Mouse (Mus musculus) midbrain, embryonic 14.5 days (tissue): Measurements from ENCODE around the gene Krtdap. TPM values are rescaled to one million over a fixed set of nuclear protein-coding genes. Genes with fewer than 3 reads are reported as not detected.

Experiments used
- ATAC-seq: fragments of 200-750 bp; cut with Nextera tagmentation; 2 replicates; pipeline ENCODE4 v1.8.0; 2017; ENCODE audit warnings: moderate number of reproducible peaks, moderate library complexity; ENCODE audit not compliant: low FRiP score, low TSS enrichment
- DNase-seq: peaks from one replicate; pipeline ENCODE4 v3.0.0-alpha.2; 2015
- H3K27ac ChIP-seq: fragments of 300-500 bp; sonication (generic); replicated peaks from 2 replicates; pipeline ENCODE4 v1.5.1; 2014; ENCODE audit warnings: mild to moderate bottlenecking, low read depth, low read length, moderate library complexity
- H3K27me3 ChIP-seq: fragments of 300-500 bp; sonication (generic); 2 replicates; pipeline ENCODE4 v1.6.1; 2014; ENCODE audit warnings: low read length, control low read depth, mixed read lengths; ENCODE audit not compliant: control insufficient read depth, insufficient read depth
- H3K36me3 ChIP-seq: fragments of 300-500 bp; sonication (generic); 2 replicates; pipeline ENCODE4 v1.6.1; 2014; ENCODE audit warnings: low read length, control low read depth; ENCODE audit not compliant: control insufficient read depth, insufficient read depth
- H3K4me1 ChIP-seq: fragments of 300-500 bp; sonication (generic); 2 replicates; pipeline ENCODE4 v1.6.1; 2014; ENCODE audit warnings: mild to moderate bottlenecking, antibody characterized with exemption, low read length, control low read depth; ENCODE audit not compliant: control insufficient read depth, insufficient read depth
- H3K4me2 ChIP-seq: fragments of 300-500 bp; sonication (generic); 2 replicates; pipeline ENCODE4 v1.6.1; 2014; ENCODE audit warnings: mild to moderate bottlenecking, low read length, moderate library complexity
- H3K4me3 ChIP-seq: fragments of 300-500 bp; sonication (generic); replicated peaks from 2 replicates; pipeline ENCODE4 v1.5.1; 2014; ENCODE audit warnings: low read depth, low read length
- H3K9ac ChIP-seq: fragments of 300-500 bp; sonication (generic); replicated peaks from 2 replicates; pipeline ENCODE4 v1.6.1; 2014; ENCODE audit warnings: mild to moderate bottlenecking, low read length, moderate library complexity
- H3K9me3 ChIP-seq: fragments of 300-500 bp; sonication (generic); 2 replicates; pipeline ENCODE4 v1.6.1; 2016; ENCODE audit warnings: low read length, control low read depth, mixed read lengths; ENCODE audit not compliant: control insufficient read depth
- WGBS: fragments of 180-500 bp; shearing (Covaris S2); extraction: QIAGEN DNeasy Blood & Tissue Kit; methylation state at CpG from one replicate; pipeline ENCODE4 v1.1.7; 2014; 5-methylcytosine and 5-hydroxymethylcytosine counted together
- polyA plus RNA-seq: library from polyadenylated mRNA; unstranded; fragments of >200 nt; fragmentation: Nextera tagmentation; extraction: Ambion mirVana; gene quantifications from 2 replicates; pipeline ENCODE4 v1.2.1, GENCODE M21; 2014

The Krtdap gene
- polyA plus RNA-seq, 1 experiment from 2014 or later, result not detected

DNA sequence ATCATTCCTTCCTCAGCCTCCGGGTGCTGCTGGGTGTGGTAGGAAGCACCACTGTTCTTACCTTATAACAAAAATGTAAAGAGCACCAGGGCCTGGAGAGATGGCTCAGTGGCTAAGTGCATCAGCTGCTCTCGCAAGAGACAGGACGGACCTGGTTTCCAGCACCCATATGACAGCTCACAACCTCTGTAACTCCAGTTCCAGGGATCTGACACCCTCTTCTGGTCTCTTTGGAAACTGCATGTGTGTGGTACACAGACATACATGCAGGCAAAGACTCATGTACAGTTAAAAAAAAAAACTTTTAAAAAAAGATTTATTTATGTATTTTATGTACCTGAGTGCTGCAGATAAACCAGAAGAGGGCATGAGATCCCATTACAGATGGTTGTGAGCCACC is 15.6 kb downstream of the Krtdap start:
- Histone ChIP-seq H3K4me2 (no peak overlapping the region), H3K27ac (no peak overlapping the region), H3K27me3 (no peaks in the 10 kb centered on the region), H3K4me3 (no peak overlapping the region), H3K9me3 (0 out of 2 replicates have a peak, but pooled peaks cover 6% of the 10 kb centered on the region), H3K36me3 (no peaks in the 10 kb centered on the region), H3K9ac (no peak overlapping the region), H3K4me1 (no peaks in the 10 kb centered on the region)
- 95% methylated on average over 3 of the region's 3 CpGs for whole genome bisulfite sequencing
- no peak for DNase-seq
- ATAC-seq, result no peak

GRCm38 (mm10) chr7:30804026-30804715 is 16.5 kb downstream of the Krtdap start:
- H3K27ac ChIP-seq, result no peak overlapping the region
- H3K9ac ChIP-seq, result no peak overlapping the region
- WGBS, result 84% methylated on average over 9 of the region's 9 CpGs
- H3K9me3 ChIP-seq, result 0 out of 2 replicates have a peak, but pooled peaks cover 6% of the 10 kb centered on the region
- H3K36me3 ChIP-seq, result no peaks in the 10 kb centered on the region
- H3K27me3 ChIP-seq, result no peaks in the 10 kb centered on the region
- no peaks in the 10 kb centered on the region for H3K4me1 ChIP-seq
- DNase-seq, result no peak
- no peak for ATAC-seq
- no peak overlapping the region for H3K4me2 ChIP-seq
- H3K4me3 ChIP-seq, result no peak overlapping the region

DNA sequence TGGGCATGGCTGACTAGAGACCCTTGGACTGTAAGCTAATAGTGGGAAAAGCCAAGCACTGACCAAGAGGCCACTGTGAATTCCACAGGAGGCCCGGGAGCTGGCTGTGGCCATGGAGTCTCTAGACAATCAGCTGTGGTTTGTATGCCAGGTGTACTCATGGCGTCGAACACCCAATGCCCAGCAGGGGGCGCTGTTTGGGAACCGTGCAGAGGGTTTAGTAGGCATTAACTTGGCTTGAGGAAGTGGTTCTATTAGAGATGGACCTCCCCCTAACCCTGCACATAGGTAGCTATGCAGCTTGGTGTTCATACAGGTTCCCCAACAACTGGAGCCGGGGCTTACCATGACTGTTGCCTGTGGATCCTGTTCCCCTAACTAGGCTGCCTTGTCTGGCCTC is 18.2 kb downstream of the Krtdap start:
- Histone ChIP-seq H3K4me3 (no peak overlapping the region), H3K9me3 (0 out of 2 replicates have a peak, but pooled peaks cover 4% of the 10 kb centered on the region), H3K9ac (no peak overlapping the region), H3K36me3 (no peaks in the 10 kb centered on the region), H3K27me3 (no peaks in the 10 kb centered on the region), H3K4me2 (no peak overlapping the region), H3K4me1 (no peaks in the 10 kb centered on the region), H3K27ac (no peak overlapping the region)
- DNase-seq, result no peak
- 51% methylated on average over 6 of the region's 6 CpGs for WGBS
- ATAC-seq, result no peak

GRCm38 (mm10) chr7:30810319-30810718 is 22.6 kb downstream of the Krtdap start:
- Histone ChIP-seq H3K9me3 (no peaks in the 10 kb centered on the region), H3K27me3 (no peaks in the 10 kb centered on the region), H3K9ac (no peak overlapping the region), H3K36me3 (no peaks in the 10 kb centered on the region), H3K4me2 (no peak overlapping the region), H3K4me1 (no peaks in the 10 kb centered on the region), H3K4me3 (no peak overlapping the region), H3K27ac (no peak overlapping the region)
- DNase-seq (no peak), ATAC-seq (no peak)
- WGBS, result 53% methylated on average over 6 of the region's 6 CpGs

DNA sequence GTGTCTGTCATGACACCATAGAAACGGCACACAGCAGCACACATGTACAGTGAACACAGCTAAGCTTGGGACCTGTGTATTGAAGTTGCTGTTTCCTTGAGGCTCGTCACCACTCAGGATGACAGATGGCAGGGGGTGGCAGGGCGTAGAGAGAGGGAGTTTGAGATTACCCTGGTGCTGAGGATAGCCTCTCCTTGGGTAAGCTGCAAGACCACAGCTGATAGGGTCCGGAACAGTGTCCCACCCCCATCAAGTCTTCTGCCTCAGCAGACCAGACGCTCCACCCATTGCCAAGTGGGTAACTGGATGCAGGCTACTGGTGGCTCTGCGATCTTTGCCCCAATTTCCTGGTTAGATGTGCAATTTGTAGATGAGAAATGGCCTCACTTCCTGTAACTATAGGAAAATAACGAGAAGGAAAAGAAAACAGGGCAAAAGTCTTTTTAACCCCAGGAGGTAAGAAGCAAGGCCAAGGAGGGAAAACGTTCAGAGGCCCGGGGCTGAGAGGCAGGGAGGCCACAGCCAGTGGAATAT is 24.1 kb downstream of the Krtdap start:
- ATAC-seq (no peak), DNase-seq (no peak)
- Histone ChIP-seq H3K27ac (no peak overlapping the region), H3K9ac (no peak overlapping the region), H3K36me3 (no peaks in the 10 kb centered on the region), H3K4me3 (no peak overlapping the region), H3K9me3 (no peaks in the 10 kb centered on the region), H3K4me1 (no peaks in the 10 kb centered on the region), H3K27me3 (no peaks in the 10 kb centered on the region), H3K4me2 (no peak overlapping the region)
- 71% methylated on average over 9 of the region's 9 CpGs for WGBS

DNA sequence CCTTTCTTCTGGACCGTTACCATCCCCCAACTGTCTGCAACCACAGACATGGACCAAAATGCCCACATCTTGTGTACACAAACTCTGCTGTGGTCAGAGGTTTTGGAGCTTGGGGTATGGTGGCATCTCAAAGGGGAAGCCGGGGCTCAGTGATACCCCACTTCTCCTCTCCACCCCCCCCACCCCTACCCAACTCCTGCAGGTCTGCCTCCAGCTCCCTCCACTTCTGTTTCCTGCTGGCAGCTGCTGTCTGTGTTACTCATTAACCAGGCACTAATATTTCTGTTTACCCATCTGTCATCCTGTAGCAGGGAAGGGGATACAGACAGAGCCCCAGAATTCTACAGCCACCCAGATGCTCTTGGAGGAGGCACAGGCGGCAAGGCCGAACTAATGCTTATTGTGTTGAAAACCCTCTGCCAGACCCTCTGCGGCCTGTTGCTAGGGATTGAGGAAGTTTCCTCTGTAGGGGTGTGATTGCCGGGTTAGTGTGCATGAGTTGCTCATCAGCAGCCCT is 24.7 kb downstream of the Krtdap start:
- no peak overlapping the region for H3K4me3 ChIP-seq
- H3K27me3 ChIP-seq, result no peaks in the 10 kb centered on the region
- WGBS, result 59% methylated on average over 6 of the region's 6 CpGs
- H3K9ac ChIP-seq, result no peak overlapping the region
- no peaks in the 10 kb centered on the region for H3K9me3 ChIP-seq
- H3K27ac ChIP-seq, result no peak overlapping the region
- H3K4me1 ChIP-seq, result no peaks in the 10 kb centered on the region
- no peaks in the 10 kb centered on the region for H3K36me3 ChIP-seq
- ATAC-seq (no peak), DNase-seq (no peak)
- no peak overlapping the region for H3K4me2 ChIP-seq

DNA sequence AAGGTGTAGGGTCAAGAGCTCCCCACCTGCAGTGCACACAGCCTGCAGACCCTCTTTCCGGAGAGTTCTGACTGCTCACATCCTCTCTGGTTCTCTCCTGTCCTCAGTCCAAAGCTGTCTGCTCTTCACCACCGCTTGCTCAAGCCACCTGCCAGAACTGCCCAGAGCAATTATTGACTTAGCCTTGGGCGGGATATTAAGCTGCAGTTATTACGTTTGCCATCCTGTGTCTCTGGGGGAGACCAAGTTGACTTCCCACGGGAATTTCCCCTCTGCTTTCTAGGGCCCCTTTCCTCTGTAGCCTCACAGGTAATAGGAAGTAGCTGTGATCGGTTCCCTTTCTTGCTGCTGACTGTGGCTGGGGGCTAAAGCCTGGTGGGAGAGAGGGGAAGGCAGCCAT is 32.4 kb downstream of the Krtdap start:
- no peak overlapping the region for H3K4me2 ChIP-seq
- H3K9me3 ChIP-seq, result no peaks in the 10 kb centered on the region
- no peak for ATAC-seq
- no peaks in the 10 kb centered on the region for H3K36me3 ChIP-seq
- no peak overlapping the region for H3K9ac ChIP-seq
- no peak for DNase-seq
- WGBS, result 78% methylated on average over 6 of the region's 6 CpGs
- no peaks in the 10 kb centered on the region for H3K4me1 ChIP-seq
- H3K27me3 ChIP-seq, result no peaks in the 10 kb centered on the region
- H3K4me3 ChIP-seq, result no peak overlapping the region
- no peak overlapping the region for H3K27ac ChIP-seq

DNA sequence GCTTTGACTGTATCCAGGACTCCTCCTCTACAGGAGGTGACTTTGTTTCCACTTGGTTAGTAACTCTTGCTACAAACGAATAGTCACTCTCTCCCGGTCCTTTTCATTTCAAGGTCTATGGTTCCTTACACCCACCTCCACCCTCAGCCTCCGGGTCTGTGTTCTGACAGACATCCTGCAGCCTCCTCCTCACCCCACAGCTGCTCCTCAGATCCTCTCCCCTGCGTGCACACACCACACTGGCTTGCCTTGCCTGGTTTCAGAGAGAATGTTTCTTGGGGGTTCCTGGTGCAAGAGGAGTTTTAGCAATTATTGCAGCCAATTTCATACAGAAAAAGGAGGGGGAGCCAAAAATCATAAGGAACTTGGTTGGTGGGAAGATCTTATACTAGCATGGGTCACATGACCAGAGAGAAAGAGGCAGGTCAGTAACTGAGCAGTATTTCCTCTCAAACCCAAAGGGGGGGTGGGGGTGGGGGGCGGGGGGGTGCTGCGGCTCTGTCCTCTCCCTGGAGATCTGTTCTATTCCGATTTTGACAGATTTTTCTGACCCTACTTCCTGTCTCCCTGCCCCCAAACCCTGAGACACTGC is 33.3 kb downstream of the Krtdap start:
- Histone ChIP-seq H3K4me2 (no peak overlapping the region), H3K9ac (no peak overlapping the region), H3K27ac (no peak overlapping the region), H3K4me1 (no peaks in the 10 kb centered on the region), H3K9me3 (no peaks in the 10 kb centered on the region), H3K36me3 (no peaks in the 10 kb centered on the region), H3K4me3 (no peak overlapping the region), H3K27me3 (no peaks in the 10 kb centered on the region)
- WGBS, result 68% methylated on average over 7 of the region's 7 CpGs
- ATAC-seq (no peak), DNase-seq (no peak)

DNA sequence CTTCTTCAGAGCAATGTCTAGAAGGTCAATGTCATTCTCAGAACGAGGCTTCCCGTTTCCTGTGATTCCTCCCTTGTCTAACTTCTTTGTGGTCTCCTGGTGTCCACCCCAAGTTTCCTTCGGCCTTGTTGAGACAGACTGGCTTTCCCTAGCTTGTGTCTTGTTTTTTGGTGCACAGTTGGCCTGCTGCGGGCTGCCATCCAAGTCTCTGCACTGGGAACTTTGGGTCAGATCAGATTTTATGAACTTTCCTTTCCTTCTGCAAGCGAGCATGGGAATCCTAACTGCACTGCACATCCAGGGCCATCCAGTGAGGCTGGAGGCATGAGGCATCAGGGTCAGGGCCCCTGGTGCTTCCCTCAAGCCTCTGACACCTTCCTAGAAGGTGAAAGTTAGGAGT is 33.8 kb downstream of the Krtdap start:
- no peaks in the 10 kb centered on the region for H3K27me3 ChIP-seq
- no peaks in the 10 kb centered on the region for H3K36me3 ChIP-seq
- no peak overlapping the region for H3K9ac ChIP-seq
- no peak overlapping the region for H3K27ac ChIP-seq
- no peaks in the 10 kb centered on the region for H3K9me3 ChIP-seq
- ATAC-seq (no peak), DNase-seq (no peak)
- no peak overlapping the region for H3K4me2 ChIP-seq
- no peaks in the 10 kb centered on the region for H3K4me1 ChIP-seq
- WGBS, result 88% methylated on average over 5 of the region's 5 CpGs
- no peak overlapping the region for H3K4me3 ChIP-seq
